Mouse (Mus musculus) frontal cortex, postnatal 14 days (tissue): ENCODE measurements around the gene Tbc1d2b.
A peak's percentile ranks its signal among the peaks of the same experiment; 100 is the strongest.

ENCODE experiments used
- DNase-seq, 2 experiments: peaks; one replicate each; pipeline ENCODE4 v3.0.0; 2022; ENCODE audit warnings: low spot score in 2 of 2

Tbc1d2b gene

GRCm38 (mm10) chr9:90265322-90266039, 5.1 kb downstream of the Tbc1d2b start:
- DNase-seq: peak; percentile 1 to 3

GRCm38 (mm10) chr9:90263340-90263679, 7.3 kb downstream of the Tbc1d2b start:
- no peak for DNase-seq

GRCm38 (mm10) chr9:90262591-90263339, 7.8 kb downstream of the Tbc1d2b start:
- DNase-seq: no peak

GRCm38 (mm10) chr9:90262063-90262462, 8.5 kb downstream of the Tbc1d2b start:
- no peak for DNase-seq

GRCm38 (mm10) chr9:90260600-90261375, 9.8 kb downstream of the Tbc1d2b start:
- DNase-seq: no peak

- no peak for DNase-seq
Observed at GRCm38 (mm10) chr9:90260079-90260478, 10.5 kb downstream of the Tbc1d2b start.

GRCm38 (mm10) chr9:90259400-90259950, 11.1 kb downstream of the Tbc1d2b start:
- no peak for DNase-seq

- DNase-seq: no peak
Observed at GRCm38 (mm10) chr9:90257754-90258531, 12.7 kb downstream of the Tbc1d2b start.

GRCm38 (mm10) chr9:90257220-90257619, 13.4 kb downstream of the Tbc1d2b start:
- DNase-seq: no peak

GRCm38 (mm10) chr9:90255844-90256405, 14.7 kb downstream of the Tbc1d2b start:
- DNase-seq: no peak

- DNase-seq: no peak
Observed at GRCm38 (mm10) chr9:90253181-90253580, 17.4 kb downstream of the Tbc1d2b start.

GRCm38 (mm10) chr9:90250964-90251750, 19.4 kb downstream of the Tbc1d2b start:
- DNase-seq: no peak

GRCm38 (mm10) chr9:90250141-90250775, 20.3 kb downstream of the Tbc1d2b start:
- no peak for DNase-seq

- DNase-seq: no peak
Observed at GRCm38 (mm10) chr9:90249036-90249435, 21.6 kb downstream of the Tbc1d2b start.

GRCm38 (mm10) chr9:90248326-90248725, 22.3 kb downstream of the Tbc1d2b start:
- DNase-seq: no peak

- no peak for DNase-seq
Observed at GRCm38 (mm10) chr9:90247316-90247715, 23.3 kb downstream of the Tbc1d2b start.

GRCm38 (mm10) chr9:90245781-90246180, 24.8 kb downstream of the Tbc1d2b start:
- no peak for DNase-seq

GRCm38 (mm10) chr9:90245206-90245605, 25.4 kb downstream of the Tbc1d2b start:
- no peak for DNase-seq

GRCm38 (mm10) chr9:90244301-90245151, 26.1 kb downstream of the Tbc1d2b start:
- DNase-seq: no peak
